Mouse (Mus musculus) ES-E14 (cell line): ENCODE data around the gene Dennd1a. TPM values are rescaled to one million over a fixed set of nuclear protein-coding genes. Genes with fewer than 3 reads are reported as not detected.

Source experiments
- DNase-seq: peaks from one replicate; pipeline ENCODE4 v3.0.0-alpha.2; 2013; ENCODE audit warnings: low read depth, low spot score
- H3K27ac ChIP-seq: 2 replicates; pipeline ENCODE4 v1.5.1; 2012; ENCODE audit warnings: low read depth, mild to moderate bottlenecking, low read length, moderate library complexity, mixed read lengths; ENCODE audit not compliant: poor library complexity, insufficient read depth, severe bottlenecking
- H3K36me3 ChIP-seq: 2 replicates; pipeline ENCODE4 v1.6.1; 2012; ENCODE audit warnings: mild to moderate bottlenecking, low read length, moderate library complexity, mixed read lengths; ENCODE audit not compliant: control insufficient read depth, poor library complexity, insufficient read depth, severe bottlenecking
- H3K4me1 ChIP-seq, 2 experiments: fragments of 150-350 bp in 1 of 2; sonication (generic) in 1 of 2; 2 replicates each; pipeline ENCODE4 v1.6.1; 2012; ENCODE audit warnings: low read length in 2 of 2, mild to moderate bottlenecking in 1 of 2, mixed read lengths in 1 of 2; ENCODE audit not compliant: control insufficient read depth in 2 of 2, insufficient read depth in 2 of 2, poor library complexity in 1 of 2
- H3K4me3 ChIP-seq, 2 experiments: fragments of 150-350 bp in 1 of 2; sonication (generic) in 1 of 2; 2 replicates each; pipeline ENCODE4 v1.5.1; 2012; ENCODE audit warnings: low read length in 2 of 2, low read depth in 1 of 2, mild to moderate bottlenecking in 1 of 2, mixed read lengths in 1 of 2; ENCODE audit not compliant: insufficient read depth in 1 of 2, poor library complexity in 1 of 2, severe bottlenecking in 1 of 2
- H3K9ac ChIP-seq: 2 replicates; pipeline ENCODE4 v1.6.1; 2012; ENCODE audit warnings: low read depth, mild to moderate bottlenecking, low read length, mixed read lengths; ENCODE audit not compliant: poor library complexity, insufficient read depth, severe bottlenecking
- H3K9me3 ChIP-seq: fragments of 150-350 bp; sonication (generic); 2 replicates; pipeline ENCODE4 v1.6.1; 2012; ENCODE audit warnings: low read depth, mild to moderate bottlenecking, low read length; ENCODE audit not compliant: control insufficient read depth, insufficient read depth
- CHD2 ChIP-seq: IDR thresholded peaks from 2 replicates; pipeline ENCODE4 v1.6.1; 2014; ENCODE audit warnings: mild to moderate bottlenecking, low read depth, low read length, inconsistent platforms
- HCFC1 ChIP-seq: IDR thresholded peaks from 2 replicates; pipeline ENCODE4 v1.6.1; 2012; ENCODE audit warnings: low read length, inconsistent platforms, borderline replicate concordance; ENCODE audit not compliant: insufficient read depth
- MAFK ChIP-seq: IDR thresholded peaks from 2 replicates; pipeline ENCODE4 v1.6.1; 2014; ENCODE audit warnings: mild to moderate bottlenecking, low read depth, low read length, inconsistent platforms; ENCODE audit not compliant: insufficient read depth
- ZC3H11A ChIP-seq: IDR thresholded peaks from 2 replicates; pipeline ENCODE4 v1.6.1; 2012; ENCODE audit warnings: low read depth, mild to moderate bottlenecking, inconsistent platforms, low read length, borderline replicate concordance
- ZNF384 ChIP-seq: IDR thresholded peaks from 2 replicates; pipeline ENCODE4 v1.6.1; 2012; ENCODE audit warnings: low read depth, low read length, inconsistent platforms
- in situ Hi-C, 2 experiments: fragments of 600-800 bp; cut with MboI; formaldehyde crosslinking; loops; one replicate each; pipeline ENCODE4 v1.15.1; 2025; ENCODE audit warnings: low sequenced_read_pairs in 2 of 2, inconsistent platforms in 1 of 2; ENCODE audit not compliant: unreplicated experiment in 2 of 2
- total RNA-seq: library from RNA; depleted of rRNA; stranded (reverse); fragments of 300-350 nt; gene quantifications from 2 replicates; pipeline ENCODE4 v1.2.3, GENCODE M21; 2012

The Dennd1a gene
- total RNA-seq, 1 experiment, result 6.5 TPM

- no peak for TF ChIP-seq HCFC1
- no peak for TF ChIP-seq MAFK
- TF ChIP-seq CHD2, result no peak
- TF ChIP-seq ZNF384, result no peak
- TF ChIP-seq ZC3H11A, result no peak
- Histone ChIP-seq H3K4me3 (peak overlapping the region; percentile 3 to 16; a peak in 2 of 4 replicates), H3K27ac (no peak overlapping the region), H3K9me3 (no peaks in the 10 kb centered on the region), H3K36me3 (no peaks in the 10 kb centered on the region), H3K9ac (no peak overlapping the region), H3K4me1 (peaks cover 0 to 8% of the 10 kb centered on the region in 2 experiments; a peak in 1 of 4 replicates)
- DNase-seq, result no peak
- in situ Hi-C loops, result no loop called here
These were observed 496.5 kb downstream of the Dennd1a start for GRCm38 (mm10) chr2:37790738-37791137.

- H3K9me3 ChIP-seq, result no peaks in the 10 kb centered on the region
- no peak overlapping the region for H3K27ac ChIP-seq
- TF ChIP-seq ZC3H11A, result no peak
- no peak for TF ChIP-seq HCFC1
- no peak for TF ChIP-seq CHD2
- TF ChIP-seq ZNF384, result no peak
- TF ChIP-seq MAFK, result no peak
- H3K4me1 ChIP-seq, result peaks cover 0 to 6% of the 10 kb centered on the region in 2 experiments; a peak in 1 of 4 replicates
- DNase-seq, result no peak
- H3K36me3 ChIP-seq, result no peaks in the 10 kb centered on the region
- no peak overlapping the region for H3K9ac ChIP-seq
- in situ Hi-C loops, result no loop called here
- H3K4me3 ChIP-seq, result no peak overlapping the region
These were observed 497.2 kb downstream of the Dennd1a start for GRCm38 (mm10) chr2:37789995-37790394.

- no peak for TF ChIP-seq HCFC1
- no peak for TF ChIP-seq ZC3H11A
- TF ChIP-seq CHD2, result no peak
- TF ChIP-seq MAFK, result no peak
- TF ChIP-seq ZNF384, result no peak
- Histone ChIP-seq H3K9me3 (no peaks in the 10 kb centered on the region), H3K36me3 (no peaks in the 10 kb centered on the region), H3K4me3 (no peak overlapping the region), H3K9ac (no peak overlapping the region), H3K27ac (no peak overlapping the region), H3K4me1 (peaks cover 0 to 4% of the 10 kb centered on the region in 2 experiments; a peak in 1 of 4 replicates)
- in situ Hi-C loops, result no loop called here
- no peak for DNase-seq
These were observed 498.2 kb downstream of the Dennd1a start for GRCm38 (mm10) chr2:37789029-37789428.

- in situ Hi-C loops, result no loop called here
- no peak for DNase-seq
- Histone ChIP-seq H3K4me3 (no peak overlapping the region), H3K9ac (no peak overlapping the region), H3K27ac (no peak overlapping the region), H3K36me3 (no peaks in the 10 kb centered on the region), H3K4me1 (peaks cover 0 to 4% of the 10 kb centered on the region in 2 experiments; a peak in 1 of 4 replicates), H3K9me3 (no peaks in the 10 kb centered on the region)
- TF ChIP-seq ZNF384 (no peak), MAFK (no peak), HCFC1 (no peak), ZC3H11A (no peak), CHD2 (no peak)
These were observed 498.8 kb downstream of the Dennd1a start for GRCm38 (mm10) chr2:37788176-37788962.
